Mouse (Mus musculus) liver, adult 2 months (tissue): ENCODE measurements at regions not wholly inside any gene's neighbourhood (a gene's known extent, or its start where the extent isn't known, plus 50 kb on each side); places are given as distances from the start of the nearest gene placed in this dataset.

Experiments
- DNase-seq: peaks from one replicate; pipeline ENCODE4 v3.0.0-alpha.2; 2011; ENCODE audit warnings: low read depth, low spot score; ENCODE audit errors: extremely low read depth
- H3K27ac ChIP-seq: fragments of 200-500 bp; replicated peaks from 2 replicates; pipeline ENCODE4 v1.5.1; 2012; ENCODE audit warnings: low read depth, mild to moderate bottlenecking, control low read depth, inconsistent platforms, low read length; ENCODE audit not compliant: insufficient read depth
- H3K27me3 ChIP-seq: fragments of 200-500 bp; 2 replicates; pipeline ENCODE4 v1.6.1; 2012; ENCODE audit warnings: mild to moderate bottlenecking, moderate library complexity, low read length, inconsistent platforms; ENCODE audit not compliant: control insufficient read depth, insufficient read depth
- H3K36me3 ChIP-seq: fragments of 200-500 bp; 2 replicates; pipeline ENCODE4 v1.6.1; 2012; ENCODE audit warnings: low read length, inconsistent platforms; ENCODE audit not compliant: control insufficient read depth, insufficient read depth
- H3K4me1 ChIP-seq: fragments of 200-500 bp; 2 replicates; pipeline ENCODE4 v1.6.1; 2011; ENCODE audit warnings: low read length; ENCODE audit not compliant: control insufficient read depth, insufficient read depth
- H3K4me3 ChIP-seq: fragments of 200-500 bp; 2 replicates; pipeline ENCODE4 v1.5.1; 2011; ENCODE audit warnings: low read depth, mild to moderate bottlenecking, control low read depth, low read length, moderate library complexity; ENCODE audit not compliant: insufficient read depth
- H3K79me2 ChIP-seq: fragments of 200-500 bp; 2 replicates; pipeline ENCODE4 v1.6.1; 2012; ENCODE audit warnings: inconsistent platforms, mild to moderate bottlenecking, low read length, moderate library complexity; ENCODE audit not compliant: control insufficient read depth, insufficient read depth
- H3K9ac ChIP-seq: fragments of 200-500 bp; 2 replicates; pipeline ENCODE4 v1.6.1; 2012; ENCODE audit warnings: low read depth, mild to moderate bottlenecking, control low read depth, inconsistent platforms, low read length
- CTCF ChIP-seq: fragments of 200-500 bp; IDR thresholded peaks from 2 replicates; pipeline ENCODE4 v1.5.1; 2011; ENCODE audit warnings: low read depth, low read length, control low read depth
- POLR2A ChIP-seq: fragments of 200-500 bp; IDR thresholded peaks from 2 replicates; pipeline ENCODE4 v1.6.1; 2011; ENCODE audit warnings: low read length, control low read depth; ENCODE audit not compliant: insufficient read depth; ENCODE audit errors: extremely low read depth
- WGBS: fragments of 180-500 bp; shearing (Covaris S2); methylation state at CpG from one replicate; pipeline ENCODE4 v1.1.7; 2018; 5-methylcytosine and 5-hydroxymethylcytosine counted together

DNA sequence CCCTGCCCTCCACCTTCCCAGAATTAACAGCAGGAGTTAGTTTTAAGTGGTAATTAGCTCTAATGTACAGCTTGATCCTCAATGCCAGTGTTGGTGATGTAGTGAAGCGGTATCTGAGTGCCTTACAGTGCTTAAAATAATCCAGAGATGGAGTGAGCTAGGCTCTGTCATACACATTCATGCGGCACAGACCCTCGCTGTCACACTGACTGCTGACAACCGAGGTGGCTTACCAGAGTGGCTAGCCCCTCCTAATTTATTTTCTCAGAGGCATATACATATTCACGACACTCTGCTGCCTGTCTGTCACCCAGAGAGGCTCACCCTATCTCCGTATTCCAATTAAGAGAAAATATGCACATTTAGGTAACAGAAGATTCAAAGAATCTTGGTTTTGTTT, 327.2 kb upstream of the Sox11 start:
- no peak for DNase-seq
- Histone ChIP-seq H3K27me3 (no peaks in the 10 kb centered on the region), H3K27ac (no peak overlapping the region), H3K9ac (no peak overlapping the region), H3K79me2 (no peaks in the 10 kb centered on the region), H3K4me1 (no peaks in the 10 kb centered on the region), H3K4me3 (no peak overlapping the region), H3K36me3 (no peaks in the 10 kb centered on the region)
- WGBS: 75% methylated on average over 6 of the region's 6 CpGs
- no peak for TF ChIP-seq POLR2A
- TF ChIP-seq CTCF: no peak

- no peaks in the 10 kb centered on the region; the same call in 1 of the 2 replicates for H3K27me3 ChIP-seq
- H3K27ac ChIP-seq: no peak overlapping the region
- no peak for DNase-seq
- no peaks in the 10 kb centered on the region for H3K4me1 ChIP-seq
- no peaks in the 10 kb centered on the region for H3K36me3 ChIP-seq
- H3K79me2 ChIP-seq: no peaks in the 10 kb centered on the region
- no peak overlapping the region for H3K9ac ChIP-seq
- TF ChIP-seq CTCF (no peak), POLR2A (no peak)
- H3K4me3 ChIP-seq: no peak overlapping the region
- 76% methylated on average over 2 of the region's 2 CpGs for WGBS
Measured at GRCm38 (mm10) chr12:27666456-27666855, 324.1 kb upstream of the Sox11 start.

GRCm38 (mm10) chr12:27663126-27663525, 320.8 kb upstream of the Sox11 start:
- Histone ChIP-seq H3K9ac (no peak overlapping the region), H3K36me3 (no peaks in the 10 kb centered on the region), H3K79me2 (no peaks in the 10 kb centered on the region), H3K4me3 (no peak overlapping the region), H3K27me3 (no peaks in the 10 kb centered on the region; the same call in 1 of the 2 replicates), H3K4me1 (no peaks in the 10 kb centered on the region), H3K27ac (no peak overlapping the region)
- TF ChIP-seq CTCF (no peak), POLR2A (no peak)
- no peak for DNase-seq
- WGBS: 90% methylated on average over 4 of the region's 4 CpGs

DNA sequence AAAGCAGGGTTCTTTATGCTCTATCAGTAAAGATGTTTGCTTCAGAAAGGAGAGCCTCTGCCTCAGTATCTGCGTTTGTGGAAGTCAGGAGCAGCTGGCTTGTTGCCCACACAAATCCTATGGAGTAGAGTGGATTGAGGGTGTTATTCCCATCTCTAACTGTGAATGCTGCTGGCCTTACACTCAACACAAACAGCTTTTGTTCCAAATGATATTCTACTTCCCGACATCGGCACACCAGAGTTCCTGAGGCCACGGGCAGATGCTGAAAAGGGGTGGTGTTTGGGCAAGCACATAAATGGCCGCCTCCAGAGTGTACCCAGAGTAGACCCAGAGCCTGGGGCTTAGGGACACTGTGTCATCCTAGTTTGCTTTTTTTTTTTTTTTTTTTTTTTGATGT, 320.3 kb upstream of the Sox11 start:
- Histone ChIP-seq H3K4me3 (no peak overlapping the region), H3K27ac (no peak overlapping the region), H3K36me3 (no peaks in the 10 kb centered on the region), H3K9ac (no peak overlapping the region), H3K27me3 (no peaks in the 10 kb centered on the region; the same call in 1 of the 2 replicates), H3K4me1 (no peaks in the 10 kb centered on the region), H3K79me2 (no peaks in the 10 kb centered on the region)
- WGBS: 83% methylated on average over 5 of the region's 5 CpGs
- DNase-seq: no peak
- TF ChIP-seq POLR2A (no peak), CTCF (no peak)

DNA sequence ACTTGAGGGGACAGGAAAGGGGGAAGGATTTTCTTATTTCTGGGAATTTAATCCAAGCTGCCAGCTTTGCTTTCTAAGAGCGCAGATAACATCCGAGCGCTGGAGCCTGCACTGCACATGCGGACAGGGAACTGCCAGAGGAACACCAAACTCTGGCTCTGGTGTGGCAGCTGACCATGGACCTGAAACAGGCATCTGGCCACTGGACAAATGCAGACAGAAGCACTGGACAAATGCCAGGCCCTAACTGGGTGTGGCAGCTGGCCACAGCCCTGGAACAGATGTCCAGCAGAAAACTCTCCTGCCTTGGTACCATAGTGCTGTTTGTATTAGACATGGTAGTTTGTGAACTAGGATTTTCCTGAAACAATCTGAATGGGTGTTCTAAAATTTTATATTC, 315.2 kb upstream of the Sox11 start:
- H3K36me3 ChIP-seq: no peaks in the 10 kb centered on the region
- H3K27me3 ChIP-seq: no peaks in the 10 kb centered on the region; the same call in 1 of the 2 replicates
- 88% methylated on average over 4 of the region's 4 CpGs for WGBS
- H3K4me3 ChIP-seq: no peak overlapping the region
- no peak overlapping the region for H3K27ac ChIP-seq
- no peaks in the 10 kb centered on the region for H3K4me1 ChIP-seq
- no peak overlapping the region for H3K9ac ChIP-seq
- TF ChIP-seq POLR2A (no peak), CTCF (no peak)
- no peaks in the 10 kb centered on the region for H3K79me2 ChIP-seq
- no peak for DNase-seq

GRCm38 (mm10) chr12:27653541-27653940, 311.2 kb upstream of the Sox11 start:
- H3K27me3 ChIP-seq: no peaks in the 10 kb centered on the region
- 75% methylated on average over 4 of the region's 4 CpGs for WGBS
- no peak for TF ChIP-seq CTCF
- no peak for TF ChIP-seq POLR2A

More at GRCm38 (mm10) chr12:27653541-27653940, 311.2 kb upstream of the Sox11 start:
- Histone ChIP-seq H3K36me3 (no peaks in the 10 kb centered on the region), H3K27ac (no peak overlapping the region), H3K9ac (no peak overlapping the region), H3K4me1 (no peaks in the 10 kb centered on the region), H3K4me3 (no peak overlapping the region), H3K79me2 (no peaks in the 10 kb centered on the region)
- DNase-seq: no peak
